Mouse (Mus musculus): Measurements from ENCODE around the gene Spryd3.

Gene Spryd3

DNA sequence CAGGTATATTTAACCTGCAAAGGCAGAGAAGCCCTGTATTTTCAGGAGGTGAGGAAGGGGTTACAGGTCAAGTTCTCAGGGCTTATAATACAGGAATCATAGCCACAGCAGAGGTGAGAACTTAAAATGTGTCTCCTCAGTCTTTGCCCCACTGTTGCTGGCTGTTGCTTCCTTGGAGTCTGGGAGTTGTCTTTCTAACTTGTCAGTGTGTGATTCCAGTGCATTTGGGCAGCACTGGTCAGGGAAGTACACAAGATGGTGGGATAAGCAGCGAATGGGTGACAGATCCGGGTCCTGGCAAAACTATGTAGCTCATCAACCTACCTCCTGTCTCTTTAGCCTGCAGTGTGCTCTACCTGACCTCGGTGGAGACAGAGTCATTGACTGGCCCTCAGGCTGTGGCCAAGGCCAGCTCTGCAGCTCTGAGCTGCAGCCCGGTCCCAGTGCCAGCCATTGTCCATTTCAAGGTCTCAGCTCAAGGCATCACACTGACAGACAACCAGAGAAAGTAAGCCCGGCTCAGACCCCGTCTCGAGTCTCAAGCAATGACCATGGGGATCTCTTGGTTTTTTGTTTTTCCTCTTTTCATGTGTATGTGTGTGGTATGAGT, 21.3 kb downstream of the Spryd3 start:
- DNase-seq (ENCODE audit: low read depth, low spot score), result no peak

DNA sequence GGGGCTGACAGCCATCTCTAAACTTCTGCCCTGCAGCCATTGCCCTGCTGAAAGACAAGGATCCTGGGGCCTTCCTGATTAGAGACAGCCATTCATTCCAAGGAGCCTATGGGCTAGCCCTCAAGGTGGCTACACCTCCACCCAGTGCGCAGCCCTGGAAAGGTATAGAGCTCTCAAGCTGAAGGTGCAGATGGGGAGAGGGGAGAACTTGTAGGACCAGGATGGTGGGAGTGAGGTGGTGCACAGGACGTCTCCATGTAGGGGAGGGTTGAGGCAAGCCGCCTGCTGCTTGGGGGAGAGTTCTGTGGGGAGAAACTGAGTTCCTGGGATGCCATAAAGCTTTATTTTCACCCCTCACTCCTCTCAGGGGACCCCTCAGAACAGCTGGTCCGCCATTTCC, 22.4 kb downstream of the Spryd3 start:
- DNase-seq (ENCODE audit: low read depth, low spot score), result no peak

DNA sequence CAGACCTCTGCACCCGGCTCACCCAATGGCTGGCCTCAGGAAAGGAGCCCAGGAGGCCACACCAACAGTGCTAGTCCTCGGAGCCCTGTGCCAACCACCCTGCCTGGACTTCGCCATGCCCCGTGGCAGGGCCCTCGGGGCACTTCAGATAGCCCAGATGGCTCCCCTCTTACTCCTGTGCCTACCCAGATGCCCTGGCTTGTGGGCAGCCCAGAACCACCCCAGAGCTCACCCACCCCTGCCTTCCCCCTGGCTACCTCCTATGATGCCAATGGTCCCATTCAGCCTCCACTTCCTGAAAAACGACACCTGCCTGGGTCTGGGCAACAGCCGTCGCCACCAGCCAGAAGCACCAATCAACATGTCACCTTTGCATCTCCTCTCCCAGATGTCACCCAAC, 23.2 kb downstream of the Spryd3 start:
- DNase-seq (ENCODE audit: low read depth, low spot score), result no peak

DNA sequence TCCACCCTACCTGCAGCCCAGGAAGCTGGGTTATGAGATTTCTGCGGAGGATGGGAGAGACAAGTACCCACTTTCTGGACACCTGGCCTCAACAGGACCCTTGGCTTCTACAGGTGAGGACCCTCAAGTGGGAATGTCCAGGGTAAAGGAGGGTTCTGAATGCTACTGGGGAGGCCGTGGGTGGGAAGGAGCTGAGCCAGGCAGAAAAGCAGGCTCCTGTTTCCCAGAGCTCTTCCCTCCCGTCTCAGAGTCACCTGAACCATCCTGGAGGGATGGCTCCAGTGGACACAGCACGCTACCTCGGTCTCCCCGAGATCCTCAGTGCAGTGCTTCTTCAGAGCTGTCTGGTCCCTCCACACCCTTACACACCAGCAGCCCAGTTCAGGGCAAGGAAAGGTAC, 23.9 kb downstream of the Spryd3 start:
- no peak for DNase-seq (ENCODE audit: low read depth, low spot score)

DNA sequence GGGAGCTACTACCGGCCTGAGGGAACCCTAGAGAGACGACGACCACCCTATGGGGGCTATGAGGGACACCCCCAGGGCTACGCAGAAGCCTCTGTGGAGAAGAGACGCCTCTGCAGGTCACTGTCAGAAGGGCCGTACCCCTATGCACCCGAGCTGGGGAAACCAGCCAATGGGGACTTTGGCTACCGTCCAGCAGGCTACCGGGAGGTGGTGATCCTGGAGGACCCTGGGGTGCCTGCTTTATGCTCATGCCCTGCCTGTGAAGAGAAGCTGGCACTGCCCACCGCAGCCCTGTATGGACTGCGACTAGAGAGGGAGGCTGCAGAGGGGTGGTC, 24.6 kb downstream of the Spryd3 start:
- no peak for DNase-seq (ENCODE audit: low read depth, low spot score)

DNA sequence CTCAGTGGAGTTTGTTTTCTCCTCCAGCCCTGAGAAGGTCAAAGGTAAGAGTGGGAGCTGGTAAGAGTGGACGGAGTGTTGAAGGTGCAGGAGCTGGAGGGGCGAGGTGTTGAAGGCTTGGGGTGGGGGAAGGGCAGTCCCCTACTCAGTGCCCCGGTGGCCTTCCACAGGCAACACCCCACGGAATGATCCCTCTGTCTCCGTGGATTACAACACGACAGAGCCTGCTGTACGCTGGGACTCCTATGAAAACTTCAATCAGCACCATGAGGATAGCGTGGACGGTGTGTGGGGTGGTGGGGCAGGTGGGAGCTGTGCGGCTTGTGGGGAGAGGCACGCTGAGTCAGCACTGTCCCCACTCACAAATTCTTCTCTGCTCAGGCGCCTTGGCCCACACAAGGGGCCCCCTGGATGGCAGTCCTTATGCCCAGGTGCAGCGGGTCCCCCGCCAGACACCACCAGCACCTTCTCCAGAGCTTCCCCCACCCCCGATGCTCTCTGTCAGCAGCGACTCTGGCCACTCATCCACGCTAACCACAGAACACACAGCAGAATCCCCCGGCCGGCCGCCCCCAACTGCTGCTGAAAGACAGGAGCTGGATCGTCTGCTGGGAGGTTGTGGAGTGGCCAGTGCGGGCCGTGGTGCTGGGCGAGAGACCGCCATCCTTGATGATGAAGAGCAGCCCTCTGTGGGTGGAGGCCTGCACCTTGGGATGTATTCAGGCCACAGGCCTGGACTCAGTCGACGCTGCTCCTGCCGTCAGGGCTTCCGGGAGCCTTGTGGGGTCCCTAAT, 25.1 kb downstream of the Spryd3 start:
- DNase-seq (ENCODE audit: low read depth, low spot score), result no peak

DNA sequence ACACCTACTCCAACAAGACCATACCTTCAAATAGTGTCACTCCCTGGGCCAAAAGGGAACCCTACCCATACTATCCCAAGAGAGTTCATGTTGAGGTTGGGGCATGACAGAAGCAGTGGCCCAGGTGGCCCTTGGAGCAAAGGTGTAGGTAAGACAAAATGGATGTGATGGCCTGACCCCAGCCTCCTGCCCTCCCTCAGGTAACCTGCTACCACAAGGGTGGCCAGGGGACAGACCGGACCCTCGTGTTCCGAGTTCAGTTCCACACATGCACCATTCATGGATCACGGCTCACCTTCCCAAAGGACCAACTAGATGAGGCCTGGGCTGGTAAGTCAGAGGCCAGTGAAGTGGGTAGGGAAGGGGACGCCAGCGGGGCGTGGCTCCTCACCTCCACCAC, 25.8 kb downstream of the Spryd3 start:
- no peak for DNase-seq (ENCODE audit: low read depth, low spot score)

DNA sequence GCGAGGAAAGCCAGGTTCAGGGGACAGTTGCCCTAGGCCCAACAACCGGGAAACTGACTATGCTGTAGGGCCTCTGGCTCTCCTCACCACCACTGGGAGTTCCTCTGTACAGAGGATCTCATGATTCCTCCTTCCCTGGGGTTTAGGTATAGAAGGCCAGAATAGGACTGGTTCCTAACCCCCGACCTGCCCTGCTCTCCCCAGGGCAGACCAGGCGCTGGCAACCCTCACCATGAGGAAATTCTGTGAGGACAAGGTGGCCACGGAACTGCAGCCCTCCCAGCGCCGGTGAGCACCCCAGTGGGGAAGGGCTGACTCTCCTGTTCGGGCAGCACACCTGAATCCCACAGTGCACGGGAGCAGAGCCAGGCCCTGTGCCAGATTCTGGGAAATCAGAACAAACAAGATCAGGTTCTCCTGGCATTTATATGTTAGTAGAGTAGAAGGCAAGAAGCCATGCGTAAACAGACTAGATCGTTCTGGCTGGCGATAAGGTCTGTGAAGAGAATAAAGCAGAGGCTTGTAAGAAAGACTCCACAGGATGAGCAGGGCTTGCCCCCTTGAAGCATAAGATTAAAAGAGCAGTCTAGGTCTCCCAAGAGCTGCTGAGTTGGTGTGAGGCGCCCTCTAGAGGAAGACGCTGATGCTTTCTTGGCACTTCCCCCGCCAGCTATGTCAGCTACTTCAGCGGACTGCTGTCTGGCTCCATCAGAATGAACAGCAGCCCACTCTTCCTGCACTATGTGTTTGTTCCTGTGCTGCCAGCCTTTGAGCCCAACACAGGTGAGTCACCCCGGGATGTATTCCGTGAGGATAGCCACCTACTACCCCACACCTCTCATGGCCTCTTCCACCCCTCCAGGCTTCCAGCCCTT, 27.1 kb downstream of the Spryd3 start:
- DNase-seq (ENCODE audit: low read depth, low spot score), result peak; percentile 87

DNA sequence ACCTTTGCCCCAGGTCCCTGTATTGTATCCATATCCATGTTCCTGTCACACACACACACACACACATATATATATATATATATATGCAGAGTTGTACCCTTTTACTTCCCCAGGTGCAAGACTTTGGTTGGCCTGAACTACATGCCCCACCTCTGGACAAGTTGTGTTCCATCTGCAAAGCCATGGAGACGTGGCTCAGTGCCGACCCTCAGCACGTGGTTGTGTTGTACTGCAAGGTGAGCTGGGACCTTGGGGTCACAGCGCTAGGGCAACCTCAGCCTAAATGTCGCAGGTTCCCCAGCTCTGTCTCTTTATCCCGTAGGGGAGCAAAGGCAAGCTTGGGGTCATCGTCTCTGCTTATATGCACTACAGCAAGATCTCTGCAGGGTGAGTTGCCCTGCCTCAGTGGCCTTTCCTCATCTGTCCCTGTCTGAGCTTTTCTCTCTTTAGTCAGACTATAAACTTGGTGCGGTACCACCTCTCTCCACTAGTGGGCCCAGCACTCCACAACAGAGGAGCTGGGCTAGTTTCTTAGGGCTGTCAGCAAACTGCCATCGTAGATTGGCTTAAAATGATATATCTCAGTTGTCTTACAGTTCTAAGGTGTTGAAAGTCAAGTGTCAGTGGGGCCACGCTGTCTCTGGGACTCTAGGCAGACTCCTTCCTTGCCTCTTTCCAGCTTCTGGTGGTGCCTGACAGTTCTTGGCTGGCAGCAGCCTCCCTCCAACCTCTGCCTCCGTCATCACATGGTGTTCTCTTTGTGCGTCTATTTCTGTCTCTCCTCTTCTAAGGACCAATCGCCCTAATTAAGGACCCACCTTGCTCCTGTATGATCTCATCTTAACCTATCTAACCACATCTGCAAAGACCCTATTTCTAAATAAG, 28.1 kb downstream of the Spryd3 start:
- peak; percentile 84 for DNase-seq (ENCODE audit: low read depth, low spot score)

DNA sequence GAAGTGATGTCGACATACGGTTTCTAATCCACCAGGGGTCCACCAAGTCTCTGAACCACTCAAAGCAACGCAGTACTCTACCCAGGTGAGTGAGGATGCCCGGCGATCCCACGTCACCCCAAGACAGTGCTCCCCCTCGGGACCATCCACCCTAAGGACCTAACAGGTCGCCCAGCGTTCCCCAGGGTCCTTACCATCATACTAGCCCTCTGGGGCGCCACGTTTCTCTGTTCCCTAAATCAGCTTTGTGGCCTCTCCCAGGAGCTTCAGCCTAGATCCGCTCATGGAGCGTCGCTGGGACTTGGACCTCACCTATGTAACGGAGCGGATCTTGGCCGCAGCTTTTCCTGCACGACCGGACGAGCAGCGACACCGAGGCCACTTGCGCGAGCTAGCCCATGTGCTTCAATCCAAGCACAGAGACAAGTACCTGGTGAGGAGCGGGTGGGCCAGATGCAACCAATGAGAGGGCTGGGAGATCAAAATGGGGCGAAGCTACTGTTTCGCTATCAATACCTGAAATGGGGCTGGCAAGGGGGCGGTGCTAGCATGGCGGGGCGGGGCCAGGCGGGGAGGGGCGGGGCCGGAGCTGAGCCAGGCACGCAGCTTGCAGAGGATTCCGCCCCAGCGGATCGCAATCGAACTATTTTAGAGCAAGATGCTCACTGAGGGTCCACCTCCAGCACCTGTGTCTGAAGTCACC, 29.1 kb downstream of the Spryd3 start:
- DNase-seq (ENCODE audit: low read depth, low spot score), result peak; percentile 74

DNA sequence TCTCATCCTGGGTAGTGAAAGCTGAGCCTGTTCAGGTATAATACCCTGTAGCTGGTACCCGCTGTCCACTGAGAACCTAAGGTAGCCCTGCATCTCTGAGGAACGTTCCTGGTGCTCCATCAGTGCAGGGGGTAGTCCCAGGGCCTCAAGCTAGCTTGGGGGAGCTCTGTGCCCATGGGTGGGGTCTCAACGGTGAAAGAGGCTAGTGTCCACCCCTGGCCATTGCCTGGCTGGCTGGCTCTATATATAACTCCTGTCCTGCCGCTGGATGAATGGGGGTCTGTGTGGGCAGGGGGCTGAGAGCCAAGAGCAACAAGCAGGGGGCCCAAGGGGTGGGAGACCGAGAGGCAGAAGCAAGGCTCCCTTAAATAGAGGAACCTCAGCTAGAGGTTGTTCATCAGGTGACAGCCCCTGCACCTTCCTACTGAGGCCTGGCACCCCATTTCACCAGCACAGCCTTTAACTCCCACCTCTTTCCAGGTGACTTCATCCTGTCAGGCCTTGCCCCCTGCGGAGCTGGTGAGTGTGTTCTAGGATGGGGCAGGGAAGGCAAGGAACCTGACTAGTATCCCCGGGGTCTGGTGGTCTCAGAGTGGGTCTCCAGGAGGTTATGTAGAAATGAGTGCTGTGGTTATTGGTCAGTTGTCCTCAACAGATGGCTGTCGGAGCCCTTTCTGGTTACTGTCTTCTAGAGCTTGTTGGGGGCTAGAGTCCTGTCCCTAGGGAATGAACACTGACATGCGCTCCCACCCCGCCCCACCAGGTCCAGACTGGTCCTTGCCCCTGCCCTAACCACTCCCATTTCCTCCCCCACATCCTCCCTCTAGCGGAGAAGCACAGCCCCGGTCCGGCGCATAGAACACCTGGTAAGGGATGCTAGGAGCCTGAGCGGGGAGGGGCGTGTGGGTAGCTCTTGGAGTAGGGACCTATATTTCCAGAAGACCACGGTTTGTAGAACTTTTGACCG, 30.0 kb downstream of the Spryd3 start:
- DNase-seq (ENCODE audit: low read depth, low spot score), result peak; percentile 74

DNA sequence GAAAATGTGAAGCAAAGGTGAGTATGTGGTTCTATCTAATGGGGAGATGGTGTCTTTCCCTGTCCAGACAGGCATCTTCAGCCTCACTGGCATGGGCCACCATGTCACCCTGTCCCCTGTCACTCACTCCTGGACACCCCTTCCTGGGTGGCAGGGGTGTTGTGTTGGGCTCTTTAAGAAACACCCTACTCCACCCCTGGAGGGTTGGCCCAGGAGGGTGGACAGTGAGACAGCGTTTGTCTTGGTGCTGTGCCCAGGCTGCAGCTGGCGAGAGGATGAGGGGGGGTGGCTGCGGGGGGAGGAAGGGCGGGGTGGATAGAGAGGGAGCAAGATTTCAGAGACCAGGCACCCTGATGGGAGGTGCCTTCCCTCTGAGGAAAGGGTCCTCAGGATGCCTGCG, 30.7 kb downstream of the Spryd3 start:
- DNase-seq (ENCODE audit: low read depth, low spot score), result no peak

DNA sequence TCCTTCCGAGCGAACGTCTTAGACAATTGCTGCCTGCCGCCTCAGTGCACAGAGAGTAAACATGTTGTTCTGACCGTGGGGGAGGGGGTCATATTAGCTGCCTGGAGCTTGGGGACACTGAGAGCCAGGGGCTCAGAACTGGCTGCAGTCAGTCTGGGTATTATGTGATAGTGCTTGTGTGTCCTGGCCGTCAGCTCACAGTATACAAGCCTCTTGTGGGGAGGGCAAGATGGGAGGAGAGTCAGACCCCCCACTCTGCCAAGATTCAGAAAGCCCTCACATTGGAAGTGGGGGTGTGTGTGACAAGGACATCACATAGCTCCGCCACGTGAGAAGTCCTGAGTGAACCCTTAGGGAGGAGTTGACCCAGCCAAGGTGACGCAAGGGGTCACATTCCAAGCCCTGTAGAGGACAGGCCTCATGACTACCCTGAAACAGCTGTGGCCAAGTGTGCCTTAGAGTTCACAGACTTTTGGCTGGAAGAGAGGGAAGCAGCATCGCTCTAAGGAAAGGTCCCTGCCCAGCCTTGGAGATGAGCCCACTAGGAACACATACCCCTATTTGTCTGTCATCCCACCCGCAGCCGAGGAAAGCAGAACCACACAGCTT, 32.0 kb downstream of the Spryd3 start:
- DNase-seq (ENCODE audit: low read depth, low spot score), result peak; percentile 46

DNA sequence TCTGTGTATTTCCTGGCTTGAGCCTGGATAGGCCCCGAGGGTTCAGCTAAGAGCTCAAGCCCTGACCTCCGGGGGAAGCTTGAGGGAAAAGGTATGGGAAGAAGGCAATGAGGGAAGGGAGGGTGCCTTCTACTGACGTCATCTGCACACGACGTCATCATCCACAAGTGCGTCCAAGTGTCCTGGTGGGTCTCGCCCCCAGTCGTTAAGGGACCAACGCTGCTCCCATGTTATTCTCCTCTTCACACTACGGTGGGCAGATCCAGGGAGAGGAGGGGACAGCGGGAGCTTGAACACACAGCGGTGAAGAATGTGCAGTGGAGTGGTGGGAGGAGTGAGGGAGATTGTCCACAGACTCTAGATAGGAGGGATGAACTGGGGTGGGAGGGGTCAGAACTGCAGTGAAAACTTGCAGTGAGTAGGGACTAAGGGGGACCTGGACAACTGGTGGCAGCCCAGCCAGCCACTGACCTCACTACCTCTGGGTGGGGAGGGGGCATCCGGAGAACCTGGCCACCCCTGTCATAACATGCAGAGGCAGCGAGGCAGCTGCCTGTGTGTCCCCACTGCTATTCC, 32.6 kb downstream of the Spryd3 start:
- DNase-seq (ENCODE audit: low read depth, low spot score), result peak; percentile 52

DNA sequence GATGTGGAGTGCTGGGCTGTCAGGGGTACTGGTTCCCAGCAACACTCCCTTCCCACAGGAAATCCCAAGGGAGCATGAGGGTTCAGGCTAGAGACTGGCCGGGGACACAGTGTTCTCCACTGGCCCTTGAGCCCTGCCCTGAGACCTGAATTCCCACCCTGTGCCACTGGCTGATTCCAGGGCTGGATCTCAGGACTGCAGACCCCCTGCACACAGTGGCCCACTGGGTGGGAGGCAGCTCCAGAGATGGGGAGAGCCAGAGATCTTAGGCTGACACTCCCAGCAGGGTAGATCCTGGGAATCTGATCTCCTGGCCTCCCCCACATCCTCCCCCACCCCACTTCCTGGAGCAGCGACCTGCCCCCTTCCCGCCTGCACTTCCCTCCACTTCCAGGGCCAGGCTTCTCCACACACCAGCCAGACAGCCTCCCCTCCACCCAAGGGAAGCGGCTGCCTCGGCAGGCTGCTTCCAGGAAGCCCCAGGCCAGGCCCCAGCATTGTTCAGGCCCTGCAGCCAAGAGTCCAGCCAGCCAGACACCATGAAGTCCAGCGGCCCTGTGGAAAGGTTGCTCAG, 33.4 kb downstream of the Spryd3 start:
- DNase-seq (ENCODE audit: low read depth, low spot score), result no peak

DNA sequence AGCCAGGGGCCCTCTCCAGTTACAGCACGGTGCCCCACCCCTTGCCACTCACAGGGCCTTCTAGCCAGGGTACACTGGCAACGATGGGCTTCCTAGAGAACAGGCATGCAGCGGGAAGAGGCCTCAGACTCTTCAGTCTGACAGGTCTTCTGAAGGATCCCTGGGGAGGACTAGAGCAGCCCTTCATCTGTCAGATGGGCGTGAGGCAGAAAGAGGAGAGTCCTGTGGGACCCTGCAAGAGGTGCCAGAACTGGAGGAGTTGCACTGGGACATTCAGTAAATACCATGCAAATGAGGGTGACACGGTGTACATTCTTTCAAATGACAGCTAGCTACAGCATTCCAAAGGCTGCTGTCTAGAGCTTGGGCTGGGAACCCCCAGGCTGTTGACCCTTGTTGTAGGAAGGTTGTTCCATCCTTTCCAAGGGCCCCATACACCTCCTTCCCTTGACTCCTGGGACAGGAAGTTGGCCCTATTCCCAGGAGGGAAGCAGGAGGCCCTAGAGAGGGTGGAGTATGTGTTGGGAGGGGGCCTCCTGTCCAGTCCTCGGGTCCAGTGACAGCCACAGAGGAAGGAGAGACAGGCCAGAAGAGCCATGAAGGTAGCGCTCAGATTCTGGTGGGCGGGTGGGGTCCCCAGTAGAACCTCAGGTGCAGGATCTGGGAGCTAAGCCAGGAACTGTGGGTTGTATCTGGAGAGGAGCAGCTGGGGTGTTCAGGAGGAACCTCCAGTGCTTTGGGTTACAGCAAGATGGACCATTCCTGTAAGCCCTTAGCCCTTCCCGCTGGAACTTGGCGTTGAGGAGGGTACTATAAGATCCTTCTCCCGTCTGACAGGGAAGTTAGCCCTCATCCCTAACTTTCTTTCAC, 34.1 kb downstream of the Spryd3 start:
- no peak for DNase-seq (ENCODE audit: low read depth, low spot score)

DNA sequence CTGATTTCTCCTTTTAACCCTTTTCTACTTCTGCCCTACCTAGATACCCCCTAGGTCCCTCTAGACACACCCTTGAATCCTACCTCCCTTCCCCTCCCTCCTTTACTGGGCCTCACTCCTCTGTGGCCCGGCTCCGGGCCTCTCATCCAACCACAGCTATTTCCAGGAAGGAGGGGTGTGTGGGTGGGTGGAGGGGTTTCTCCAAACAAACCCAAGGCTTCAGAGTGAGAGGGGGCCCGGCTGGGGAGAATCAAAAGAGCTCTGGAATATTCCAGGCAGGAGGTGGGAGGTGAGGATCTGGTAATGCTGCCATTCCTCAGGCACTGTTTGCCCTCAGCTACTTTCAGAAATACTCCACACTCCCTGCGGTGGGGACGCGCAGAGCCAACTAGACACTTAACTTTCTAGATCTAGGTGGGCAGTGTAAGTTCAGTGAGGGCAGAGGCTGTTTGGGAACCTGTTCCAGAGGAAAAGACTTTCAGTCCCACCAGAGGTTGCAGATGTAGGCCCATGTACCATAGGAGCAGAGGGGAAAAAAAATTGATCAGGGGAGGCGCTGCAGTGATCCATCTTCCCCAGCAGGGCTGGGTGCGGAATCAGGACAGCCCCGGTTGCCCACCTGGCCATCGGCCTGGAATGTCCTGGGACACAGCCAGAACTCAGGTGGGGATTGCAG, 34.9 kb downstream of the Spryd3 start:
- DNase-seq (ENCODE audit: low read depth, low spot score), result no peak
